Mouse (Mus musculus): ENCODE data around the gene Zfp292. TPM values are rescaled to one million over a fixed set of nuclear protein-coding genes. Genes with fewer than 3 reads are reported as not detected.

Gene Zfp292
- polyA plus RNA-seq, 1 experiment from 2014 or later: 23.1 TPM

DNA sequence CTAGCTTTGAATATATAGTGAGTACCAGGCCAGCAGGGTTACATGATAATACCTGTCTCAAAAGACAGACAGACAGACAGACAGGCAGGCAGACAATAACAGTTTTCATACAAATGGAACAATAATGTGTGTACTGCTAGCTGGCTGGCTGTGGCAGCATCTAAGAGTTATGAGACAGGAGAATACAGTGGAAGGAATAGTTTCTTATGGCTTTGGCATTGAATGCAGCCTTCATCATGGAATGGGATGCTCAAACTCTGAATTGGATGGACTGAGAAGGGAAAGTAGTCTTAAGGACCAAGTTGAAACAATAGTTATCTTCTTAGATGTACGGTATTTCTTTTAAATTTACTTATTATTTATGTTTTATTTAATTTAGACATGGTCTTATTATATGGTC lies 16.6 kb upstream of the Zfp292 start:
- Histone ChIP-seq H3K4me3 (no peak overlapping the region), H3K4me2 (no peak overlapping the region), H3K9me3 (no peaks in the 10 kb centered on the region), H3K36me3 (no peaks in the 10 kb centered on the region), H3K27ac (replicated peaks) (no peak overlapping the region), H3K4me1 (replicated peaks) (no peaks in the 10 kb centered on the region; the same call in 1 of the 2 replicates), H3K27me3 (no peaks in the 10 kb centered on the region), H3K9ac (no peak overlapping the region)
- 100% methylated on average over 1 of the region's 1 CpGs for WGBS
- ATAC-seq (ENCODE audit: low FRiP score, low read depth): no peak

- H3K27ac ChIP-seq (replicated peaks): no peak overlapping the region
- no peak overlapping the region for H3K9ac ChIP-seq
- H3K4me3 ChIP-seq: no peak overlapping the region
- ATAC-seq (ENCODE audit: low FRiP score, low read depth): no peak
- 58% methylated on average over 2 of the region's 2 CpGs for WGBS
- H3K36me3 ChIP-seq: no peaks in the 10 kb centered on the region
- no peaks in the 10 kb centered on the region; the same call in 1 of the 2 replicates for H3K4me1 ChIP-seq (replicated peaks)
- no peaks in the 10 kb centered on the region for H3K27me3 ChIP-seq
- no peaks in the 10 kb centered on the region for H3K9me3 ChIP-seq
- no peak overlapping the region for H3K4me2 ChIP-seq
Measured at GRCm38 (mm10) chr4:34898497-34898896, 15.7 kb upstream of the Zfp292 start.

GRCm38 (mm10) chr4:34893479-34893878 lies 10.7 kb upstream of the Zfp292 start, which contains the start of gene Cga:
Gene Cga (plus strand): TSS chr4:34893779.
- Histone ChIP-seq H3K9me3 (no peaks in the 10 kb centered on the region), H3K4me3 (no peak within 1 kb of the TSS), H3K4me2 (no peak within 1 kb of the TSS), H3K27me3 (peaks cover 18% of the 10 kb centered on the region), H3K4me1 (replicated peaks) (no peaks in the 10 kb centered on the region), H3K9ac (no peak within 1 kb of the TSS), H3K27ac (replicated peaks) (no peak within 1 kb of the TSS), H3K36me3 (no peaks in the 10 kb centered on the region)
- 79% methylated on average over 1 of the region's 1 CpGs for WGBS
- no peak for ATAC-seq (ENCODE audit: low FRiP score, low read depth)

DNA sequence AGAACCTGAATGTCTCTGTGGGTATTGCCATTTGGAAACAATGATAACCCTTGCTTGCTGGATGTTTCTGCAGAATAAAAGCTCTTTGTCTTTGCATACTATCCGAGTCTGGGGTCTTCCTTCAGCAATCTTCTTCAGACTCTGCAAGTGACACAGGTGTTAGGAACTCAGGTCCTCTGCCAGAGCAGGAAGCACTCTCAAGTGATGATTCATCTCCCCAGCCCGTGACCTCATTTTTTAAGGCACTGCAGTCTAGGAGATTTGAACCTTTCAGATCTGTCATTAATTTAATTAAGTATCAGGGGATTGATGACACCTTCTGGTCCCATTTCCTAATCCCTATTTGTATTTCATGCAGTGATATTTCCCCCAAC lies 7.0 kb upstream of the Zfp292 start:
- H3K27me3 ChIP-seq: peaks cover 18% of the 10 kb centered on the region
- peaks cover 14% of the 10 kb centered on the region for H3K4me1 ChIP-seq (replicated peaks)
- no peak for ATAC-seq (ENCODE audit: low FRiP score, low read depth)
- no peaks in the 10 kb centered on the region for H3K9me3 ChIP-seq
- H3K27ac ChIP-seq (replicated peaks): no peak overlapping the region
- H3K36me3 ChIP-seq: no peaks in the 10 kb centered on the region
- H3K4me2 ChIP-seq: no peak overlapping the region
- WGBS: 17% methylated on average over 2 of the region's 2 CpGs
- no peak overlapping the region for H3K9ac ChIP-seq
- no peak overlapping the region for H3K4me3 ChIP-seq

- 9% methylated on average over 15 of the region's 15 CpGs for WGBS
Measured at GRCm38 (mm10) chr4:34889101-34889811, 6.5 kb upstream of the Zfp292 start.

GRCm38 (mm10) chr4:34887295-34887694 lies 4.5 kb upstream of the Zfp292 start:
- Histone ChIP-seq H3K4me1 (replicated peaks) (peaks cover 19% of the 10 kb centered on the region), H3K9me3 (no peaks in the 10 kb centered on the region), H3K27ac (replicated peaks) (peak overlapping the region; percentile 93), H3K9ac (peak overlapping the region; percentile 79), H3K4me3 (peak overlapping the region; percentile 60), H3K4me2 (peak overlapping the region; percentile 68), H3K36me3 (no peaks in the 10 kb centered on the region), H3K27me3 (peaks cover 18% of the 10 kb centered on the region)
- no peak for ATAC-seq (ENCODE audit: low FRiP score, low read depth)
- WGBS: 11% methylated on average over 7 of the region's 7 CpGs

More at GRCm38 (mm10) chr4:34889101-34889811, 6.5 kb upstream of the Zfp292 start:
- Histone ChIP-seq H3K36me3 (no peaks in the 10 kb centered on the region), H3K27me3 (peaks cover 18% of the 10 kb centered on the region), H3K4me1 (replicated peaks) (peaks cover 14% of the 10 kb centered on the region), H3K4me2 (no peak overlapping the region), H3K9me3 (no peaks in the 10 kb centered on the region), H3K27ac (replicated peaks) (no peak overlapping the region), H3K4me3 (no peak overlapping the region), H3K9ac (no peak overlapping the region)
- ATAC-seq (ENCODE audit: low FRiP score, low read depth): no peak

DNA sequence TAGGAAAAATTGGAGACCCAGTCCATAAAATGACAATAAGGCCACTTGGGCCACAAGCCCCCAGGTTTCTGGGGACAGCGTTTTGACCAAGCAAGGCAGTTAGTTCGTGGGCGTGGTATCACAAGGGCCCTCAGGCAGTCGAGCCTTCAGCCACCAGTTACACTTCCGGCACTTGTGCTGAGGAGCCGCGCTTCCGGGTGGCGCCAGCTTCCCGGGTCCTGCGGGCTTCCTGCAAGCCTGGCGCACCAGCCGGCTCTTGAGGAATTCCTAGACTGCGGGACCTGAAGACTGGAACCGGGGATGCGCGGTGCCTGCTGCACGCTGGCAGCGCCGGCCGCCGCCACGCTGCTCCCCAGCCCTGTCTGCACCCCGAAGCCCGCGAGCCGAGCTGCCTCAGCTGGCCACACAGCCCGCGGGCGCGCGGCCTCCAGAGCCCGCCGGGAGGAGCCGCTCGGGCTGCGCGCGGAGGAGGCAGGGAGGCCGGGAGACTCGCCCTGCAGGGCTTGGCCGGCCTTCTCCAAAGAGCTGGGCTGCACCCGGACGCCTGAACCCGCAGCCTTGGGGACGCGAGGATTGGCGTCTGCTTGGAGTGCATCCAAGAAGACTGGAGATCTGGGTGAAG lies 3.8 kb upstream of the Zfp292 start:
- Histone ChIP-seq H3K4me1 (replicated peaks) (peaks cover 22% of the 10 kb centered on the region), H3K4me3 (peak overlapping the region; percentile 60), H3K27ac (replicated peaks) (peak overlapping the region; percentile 93), H3K4me2 (peak overlapping the region; percentile 68), H3K9me3 (no peaks in the 10 kb centered on the region), H3K27me3 (peaks cover 18% of the 10 kb centered on the region), H3K9ac (peak overlapping the region; percentile 79), H3K36me3 (no peaks in the 10 kb centered on the region)
- under 1% methylated on average over 48 of the region's 48 CpGs for WGBS
- peak; percentile 77 for ATAC-seq (ENCODE audit: low FRiP score, low read depth)

DNA sequence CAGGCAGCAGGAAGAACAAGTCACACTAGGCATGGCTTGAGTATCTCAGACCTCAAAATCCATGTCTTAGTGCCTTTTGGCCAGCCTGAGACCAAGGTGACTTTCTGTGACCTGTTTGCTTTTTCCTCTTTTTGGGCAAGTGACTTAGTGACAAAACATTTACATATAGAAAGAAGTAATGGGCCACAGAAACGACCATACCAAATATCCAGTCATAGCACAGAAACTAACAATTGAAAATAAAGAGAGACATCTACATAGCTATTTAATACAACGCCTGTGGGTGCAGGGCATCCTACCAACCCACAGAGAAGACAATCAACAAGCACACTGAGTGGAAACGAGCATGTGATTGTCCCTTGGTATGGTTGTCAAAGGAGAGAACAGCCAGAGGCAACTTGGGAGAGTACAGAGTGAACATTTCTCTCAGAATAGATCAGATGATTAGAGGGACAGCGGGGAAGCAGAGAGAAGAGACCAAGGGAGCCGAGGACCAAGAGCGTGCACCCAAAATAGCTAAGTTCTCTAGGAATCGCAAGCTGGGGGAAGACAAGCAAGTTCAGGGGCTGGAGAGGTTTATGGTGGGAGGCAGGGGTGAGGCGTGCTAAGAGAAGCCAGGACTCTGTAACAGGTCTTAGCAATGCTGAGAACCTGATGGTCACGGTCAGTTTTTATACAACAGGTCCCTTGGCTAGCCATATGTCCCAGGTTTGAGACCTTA lies 3.0 kb upstream of the Zfp292 start:
- Histone ChIP-seq H3K9me3 (no peaks in the 10 kb centered on the region), H3K4me1 (replicated peaks) (peaks cover 30% of the 10 kb centered on the region), H3K27me3 (peaks cover 18% of the 10 kb centered on the region), H3K4me3 (peak overlapping the region; percentile 60), H3K9ac (no peak overlapping the region), H3K4me2 (peak overlapping the region; percentile 68), H3K27ac (replicated peaks) (peak overlapping the region; percentile 93; the same call in 1 of the 2 replicates), H3K36me3 (no peaks in the 10 kb centered on the region)
- ATAC-seq (ENCODE audit: low FRiP score, low read depth): no peak
- 57% methylated on average over 9 of the region's 9 CpGs for WGBS

DNA sequence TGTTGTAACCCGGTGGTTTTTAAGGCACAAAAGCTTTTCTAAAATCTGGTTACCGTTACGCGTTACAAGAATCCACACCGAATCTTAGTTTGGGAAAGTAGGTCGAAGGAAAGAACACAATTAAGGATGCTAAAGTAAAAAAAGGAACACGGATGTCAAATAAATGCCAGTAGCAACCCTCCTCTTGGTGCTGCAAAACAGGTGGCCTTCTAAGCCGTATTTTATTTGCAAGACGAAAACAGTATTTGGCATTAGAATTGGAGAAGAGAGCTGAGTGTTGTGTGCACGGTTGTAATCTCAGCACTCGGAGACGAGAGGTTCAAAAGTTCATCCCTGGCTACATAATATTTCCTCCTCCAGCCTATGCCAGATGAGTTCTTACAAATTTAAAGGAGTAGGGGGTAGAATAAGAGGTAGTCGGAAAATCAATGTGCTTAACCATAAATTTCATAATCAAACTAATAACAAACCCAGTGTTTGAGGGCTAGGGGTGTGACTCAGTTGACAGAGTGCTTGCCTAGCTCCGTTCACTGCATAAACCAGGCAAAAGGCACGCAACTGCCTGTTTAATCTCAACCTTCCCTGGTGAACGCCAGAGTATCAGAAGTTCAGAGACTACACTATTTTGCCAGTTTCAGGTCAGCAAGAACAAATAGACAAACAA lies 738 bp upstream of the Zfp292 start:
- Histone ChIP-seq H3K27me3 (peaks cover under 1% of the 10 kb centered on the region; the same call in 1 of the 2 replicates), H3K27ac (replicated peaks) (peak overlapping the region; percentile 98), H3K4me1 (replicated peaks) (peaks cover 39% of the 10 kb centered on the region), H3K4me2 (peak overlapping the region; percentile 81), H3K9ac (peak overlapping the region; percentile 92), H3K36me3 (0 out of 2 replicates have a peak, but pooled peaks cover 2% of the 10 kb centered on the region), H3K9me3 (no peaks in the 10 kb centered on the region), H3K4me3 (peak overlapping the region; percentile 74)
- WGBS: 32% methylated on average over 16 of the region's 16 CpGs
- no peak for ATAC-seq (ENCODE audit: low FRiP score, low read depth)

DNA sequence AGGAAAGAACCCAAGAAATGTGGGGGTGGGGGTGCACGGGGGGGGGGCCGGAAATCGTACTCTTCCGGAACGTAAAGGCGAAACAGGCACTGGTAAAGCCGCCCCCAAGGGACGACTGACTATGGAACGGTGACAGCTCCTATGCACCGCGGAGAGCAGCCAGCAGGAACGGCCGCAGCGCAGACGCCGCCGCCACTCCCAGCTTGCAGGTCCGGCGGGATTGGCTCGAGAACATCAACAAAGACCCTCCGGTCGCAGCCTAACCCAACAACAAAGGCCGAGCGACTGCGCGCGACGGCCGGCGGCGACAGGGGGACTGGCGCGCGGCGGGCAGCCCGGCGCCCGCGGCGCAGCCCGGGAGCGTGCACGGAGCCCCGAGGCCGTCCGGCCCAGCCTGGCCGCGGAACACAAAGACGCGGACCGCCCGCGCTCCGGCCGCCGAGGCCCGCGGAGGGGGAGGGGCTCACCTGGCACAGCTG lies 430 bp downstream of the Zfp292 start:
- Histone ChIP-seq H3K9me3 (no peaks in the 10 kb centered on the region), H3K4me2 (peak overlapping the region; percentile 81), H3K9ac (peak overlapping the region; percentile 92), H3K4me1 (replicated peaks) (peaks cover 35% of the 10 kb centered on the region), H3K36me3 (0 out of 2 replicates have a peak, but pooled peaks cover 4% of the 10 kb centered on the region), H3K27ac (replicated peaks) (peak overlapping the region; percentile 98), H3K27me3 (no peaks in the 10 kb centered on the region), H3K4me3 (peak overlapping the region; percentile 74)
- WGBS: 0% methylated on average over 34 of the region's 58 CpGs
- ATAC-seq (ENCODE audit: low FRiP score, low read depth): peak; percentile 78

GRCm38 (mm10) chr4:34881851-34882250 lies 909 bp downstream of the Zfp292 start:
- Histone ChIP-seq H3K4me3 (peak overlapping the region; percentile 74), H3K27me3 (no peaks in the 10 kb centered on the region), H3K4me1 (replicated peaks) (peaks cover 34% of the 10 kb centered on the region), H3K9me3 (no peaks in the 10 kb centered on the region), H3K4me2 (peak overlapping the region; percentile 81), H3K36me3 (0 out of 2 replicates have a peak, but pooled peaks cover 4% of the 10 kb centered on the region), H3K27ac (replicated peaks) (peak overlapping the region; percentile 98), H3K9ac (peak overlapping the region; percentile 92)
- WGBS: 12% methylated on average over 4 of the region's 4 CpGs
- ATAC-seq (ENCODE audit: low FRiP score, low read depth): no peak
